Mouse (Mus musculus) embryonic fibroblast, embryonic 13.5 days (primary cell): ENCODE measurements around the gene Rpl6.
"Not testable (repeated sequence)": the region's sequence is repeated elsewhere in the genome, so short reads cannot be mapped to it uniquely, and the experiment has no call there.

ENCODE experiments used
- CTCF ChIP-seq: IDR thresholded peaks from 2 replicates; pipeline ENCODE4 v1.5.1; 2011; ENCODE audit warnings: mild to moderate bottlenecking, control low read depth, low read length, moderate library complexity, borderline replicate concordance; ENCODE audit not compliant: insufficient read depth
- POLR2A ChIP-seq: IDR thresholded peaks from 2 replicates; pipeline ENCODE4 v1.6.1; 2011; ENCODE audit warnings: low read depth, mild to moderate bottlenecking, control low read depth, low read length, moderate library complexity

DNA sequence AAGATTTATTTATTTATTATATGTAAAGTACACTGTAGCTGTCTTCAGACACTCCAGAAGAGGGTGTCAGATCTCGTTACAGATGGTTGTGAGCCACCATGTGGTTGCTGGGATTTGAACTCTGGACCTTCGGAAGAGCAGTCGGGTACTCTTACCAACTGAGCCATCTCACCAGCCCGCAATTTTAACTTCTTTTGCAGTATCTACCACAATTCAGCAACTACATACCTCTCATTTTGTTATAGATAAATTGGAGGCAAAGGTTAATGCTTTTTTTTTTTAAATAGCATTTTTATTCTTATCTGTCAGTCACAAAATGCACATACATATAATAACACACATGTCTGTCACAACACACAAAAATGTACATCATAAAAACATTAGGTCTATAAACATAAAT is 19.7 kb downstream of the Rpl6 start:
- not testable (repeated sequence) for TF ChIP-seq CTCF, POLR2A
